Mouse (Mus musculus) testis, postnatal 10 days (tissue): ENCODE results near the gene Rpp38.

ENCODE experiments used
- DNase-seq: peaks from one replicate; pipeline ENCODE4 v3.0.0; 2021; ENCODE audit warnings: low spot score

Rpp38 gene

GRCm38 (mm10) chr2:3332484-3333242 is at the start of gene Rpp38:
Gene Rpp38 (minus strand): TSS chr2:3332643.
- DNase-seq: peak; percentile 96

GRCm38 (mm10) chr2:3365127-3365526 is 32.7 kb upstream of the Rpp38 start:
- DNase-seq: no peak

- no peak for DNase-seq
These were observed 28.6 kb upstream of the Rpp38 start for GRCm38 (mm10) chr2:3361067-3361466.

GRCm38 (mm10) chr2:3357887-3358286 is 25.4 kb upstream of the Rpp38 start:
- no peak for DNase-seq

GRCm38 (mm10) chr2:3356311-3356710 is 23.9 kb upstream of the Rpp38 start:
- no peak for DNase-seq

GRCm38 (mm10) chr2:3355793-3356192 is 23.4 kb upstream of the Rpp38 start:
- DNase-seq: no peak

GRCm38 (mm10) chr2:3353160-3353559 is 20.7 kb upstream of the Rpp38 start:
- no peak for DNase-seq

- DNase-seq: no peak
These were observed 16.5 kb upstream of the Rpp38 start for GRCm38 (mm10) chr2:3348919-3349318.

- no peak for DNase-seq
These were observed 16.0 kb upstream of the Rpp38 start for GRCm38 (mm10) chr2:3348422-3348821.

- DNase-seq: peak; percentile 70
These were observed 3.3 kb upstream of the Rpp38 start, which contains the start of gene Acbd7 for GRCm38 (mm10) chr2:3335611-3336301. Gene Acbd7 (plus strand): TSS chr2:3336168.

GRCm38 (mm10) chr2:3333761-3334160 is 1.3 kb upstream of the Rpp38 start:
- no peak for DNase-seq

GRCm38 (mm10) chr2:3332056-3332455 is 387 bp downstream of the Rpp38 start:
- DNase-seq: no peak

- no peak for DNase-seq
These were observed 1.3 kb downstream of the Rpp38 start for GRCm38 (mm10) chr2:3331071-3331703.

GRCm38 (mm10) chr2:3327351-3327750 is 5.1 kb downstream of the Rpp38 start:
- peak; percentile 74 for DNase-seq

- DNase-seq: no peak
These were observed 5.9 kb downstream of the Rpp38 start for GRCm38 (mm10) chr2:3326547-3326946.

- DNase-seq: no peak
These were observed 7.9 kb downstream of the Rpp38 start for GRCm38 (mm10) chr2:3324381-3325130.

- DNase-seq: no peak
These were observed 9.3 kb downstream of the Rpp38 start for GRCm38 (mm10) chr2:3323132-3323531.

GRCm38 (mm10) chr2:3305426-3306025 is 26.9 kb downstream of the Rpp38 start:
- no peak for DNase-seq

GRCm38 (mm10) chr2:3295826-3296225 is 36.6 kb downstream of the Rpp38 start:
- DNase-seq: no peak

- no peak for DNase-seq
These were observed 40.3 kb downstream of the Rpp38 start for GRCm38 (mm10) chr2:3292170-3292569.

- DNase-seq: no peak
These were observed 42.9 kb downstream of the Rpp38 start for GRCm38 (mm10) chr2:3289581-3289980.

- DNase-seq: no peak
These were observed 46.2 kb downstream of the Rpp38 start for GRCm38 (mm10) chr2:3286243-3286642.
